Mouse (Mus musculus): ENCODE results near the gene Pecam1. TPM values are rescaled to one million over a fixed set of nuclear protein-coding genes. Genes with fewer than 3 reads are reported as not detected.

Gene Pecam1
- polyA plus RNA-seq, 1 experiment from 2014 or later: 52.0 TPM

- peaks cover 16% of the 10 kb centered on the region for H3K4me1 ChIP-seq (ENCODE audit: control insufficient read depth, insufficient read depth, low read length)
- ATAC-seq (replicated peaks; ENCODE audit: insufficient number of reproducible peaks, low FRiP score, low TSS enrichment): no peak
- H3K27ac ChIP-seq (ENCODE audit: low read depth, low read length): no peak overlapping the region
- 51% methylated on average over 7 of the region's 7 CpGs for WGBS (ENCODE audit: insufficient replicate concordance)
- no peak overlapping the region for H3K4me3 ChIP-seq (ENCODE audit: low read depth, low read length)
- no peaks in the 10 kb centered on the region for H3K36me3 ChIP-seq (ENCODE audit: control insufficient read depth, insufficient read depth, low read length)
- H3K27me3 ChIP-seq (ENCODE audit: control insufficient read depth, insufficient read depth, low read length): no peaks in the 10 kb centered on the region
- H3K9me3 ChIP-seq (replicated peaks; ENCODE audit: control insufficient read depth, low read length): no peaks in the 10 kb centered on the region
- H3K4me2 ChIP-seq: no peak overlapping the region
- H3K9ac ChIP-seq (ENCODE audit: low read depth, low read length): no peak overlapping the region
These were observed 82.1 kb downstream of the Pecam1 start for GRCm38 (mm10) chr11:106668336-106668735.

GRCm38 (mm10) chr11:106667855-106668254 lies 82.6 kb downstream of the Pecam1 start:
- Histone ChIP-seq H3K27ac (ENCODE audit: low read depth, low read length) (no peak overlapping the region), H3K4me2 (no peak overlapping the region), H3K4me3 (ENCODE audit: low read depth, low read length) (no peak overlapping the region), H3K27me3 (ENCODE audit: control insufficient read depth, insufficient read depth, low read length) (no peaks in the 10 kb centered on the region), H3K4me1 (ENCODE audit: control insufficient read depth, insufficient read depth, low read length) (peaks cover 16% of the 10 kb centered on the region), H3K36me3 (ENCODE audit: control insufficient read depth, insufficient read depth, low read length) (no peaks in the 10 kb centered on the region), H3K9ac (ENCODE audit: low read depth, low read length) (no peak overlapping the region), H3K9me3 (replicated peaks; ENCODE audit: control insufficient read depth, low read length) (no peaks in the 10 kb centered on the region)
- no peak for ATAC-seq (replicated peaks; ENCODE audit: insufficient number of reproducible peaks, low FRiP score, low TSS enrichment)
- WGBS (ENCODE audit: insufficient replicate concordance): 80% methylated on average over 11 of the region's 11 CpGs

- no peak overlapping the region for H3K9ac ChIP-seq (ENCODE audit: low read depth, low read length)
- H3K4me2 ChIP-seq: no peak overlapping the region
- H3K9me3 ChIP-seq (replicated peaks; ENCODE audit: control insufficient read depth, low read length): no peaks in the 10 kb centered on the region
- peaks cover 16% of the 10 kb centered on the region for H3K4me1 ChIP-seq (ENCODE audit: control insufficient read depth, insufficient read depth, low read length)
- no peak for ATAC-seq (replicated peaks; ENCODE audit: insufficient number of reproducible peaks, low FRiP score, low TSS enrichment)
- H3K27ac ChIP-seq (ENCODE audit: low read depth, low read length): no peak overlapping the region
- no peak overlapping the region for H3K4me3 ChIP-seq (ENCODE audit: low read depth, low read length)
- H3K27me3 ChIP-seq (ENCODE audit: control insufficient read depth, insufficient read depth, low read length): no peaks in the 10 kb centered on the region
- WGBS (ENCODE audit: insufficient replicate concordance): 77% methylated on average over 14 of the region's 14 CpGs
- H3K36me3 ChIP-seq (ENCODE audit: control insufficient read depth, insufficient read depth, low read length): no peaks in the 10 kb centered on the region
These were observed 83.8 kb downstream of the Pecam1 start for GRCm38 (mm10) chr11:106666470-106667107.

DNA sequence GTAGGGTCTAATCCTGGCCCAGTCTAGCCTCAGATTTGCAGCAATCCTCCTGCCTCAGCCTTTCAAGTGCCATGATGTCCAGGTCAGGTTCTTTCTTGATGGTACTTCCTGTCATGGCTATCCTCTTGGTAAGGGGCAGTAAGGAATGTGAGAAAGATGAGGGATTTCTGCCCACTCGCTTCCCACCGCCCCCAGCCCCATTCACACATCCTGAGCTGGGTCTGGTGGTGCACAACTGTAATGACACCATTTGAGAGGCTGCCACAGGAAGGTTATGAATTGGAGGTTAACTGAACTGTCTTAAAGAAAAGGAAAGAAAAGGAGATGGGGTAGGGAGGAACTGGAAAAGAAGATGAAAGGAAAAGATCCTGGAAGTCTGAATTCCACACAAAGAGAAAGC lies 84.6 kb downstream of the Pecam1 start:
- Histone ChIP-seq H3K4me3 (ENCODE audit: low read depth, low read length) (no peak overlapping the region), H3K4me2 (no peak overlapping the region), H3K27ac (ENCODE audit: low read depth, low read length) (no peak overlapping the region), H3K27me3 (ENCODE audit: control insufficient read depth, insufficient read depth, low read length) (no peaks in the 10 kb centered on the region), H3K36me3 (ENCODE audit: control insufficient read depth, insufficient read depth, low read length) (no peaks in the 10 kb centered on the region), H3K4me1 (ENCODE audit: control insufficient read depth, insufficient read depth, low read length) (peaks cover 16% of the 10 kb centered on the region), H3K9me3 (replicated peaks; ENCODE audit: control insufficient read depth, low read length) (no peaks in the 10 kb centered on the region), H3K9ac (ENCODE audit: low read depth, low read length) (no peak overlapping the region)
- WGBS (ENCODE audit: insufficient replicate concordance): 78% methylated on average over 2 of the region's 2 CpGs
- ATAC-seq (replicated peaks; ENCODE audit: insufficient number of reproducible peaks, low FRiP score, low TSS enrichment): no peak

DNA sequence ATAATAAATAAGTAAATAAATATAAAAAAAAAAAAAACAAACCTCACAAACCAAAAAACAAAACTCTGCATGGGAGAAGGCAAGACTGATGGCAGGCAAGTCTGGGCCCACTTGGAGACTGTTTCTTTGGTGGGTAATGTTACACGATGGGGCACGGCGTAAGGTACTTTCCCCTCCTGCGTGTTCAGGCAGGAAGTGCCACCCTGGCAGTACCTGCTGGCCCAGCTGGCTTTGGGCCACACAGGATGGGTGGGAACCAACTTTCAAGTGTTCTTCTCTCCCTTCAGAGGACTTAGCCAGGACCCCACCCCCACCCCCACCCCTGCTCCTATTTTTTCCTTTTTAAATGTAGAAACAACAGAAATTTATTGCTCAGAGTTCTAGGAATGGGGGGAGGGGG lies 85.1 kb downstream of the Pecam1 start:
- no peaks in the 10 kb centered on the region for H3K9me3 ChIP-seq (replicated peaks; ENCODE audit: control insufficient read depth, low read length)
- 78% methylated on average over 4 of the region's 4 CpGs for WGBS (ENCODE audit: insufficient replicate concordance)
- peaks cover 20% of the 10 kb centered on the region for H3K4me1 ChIP-seq (ENCODE audit: control insufficient read depth, insufficient read depth, low read length)
- H3K27ac ChIP-seq (ENCODE audit: low read depth, low read length): no peak overlapping the region
- no peaks in the 10 kb centered on the region for H3K36me3 ChIP-seq (ENCODE audit: control insufficient read depth, insufficient read depth, low read length)
- H3K27me3 ChIP-seq (ENCODE audit: control insufficient read depth, insufficient read depth, low read length): no peaks in the 10 kb centered on the region
- H3K4me2 ChIP-seq: no peak overlapping the region
- H3K4me3 ChIP-seq (ENCODE audit: low read depth, low read length): no peak overlapping the region
- ATAC-seq (replicated peaks; ENCODE audit: insufficient number of reproducible peaks, low FRiP score, low TSS enrichment): no peak
- no peak overlapping the region for H3K9ac ChIP-seq (ENCODE audit: low read depth, low read length)

DNA sequence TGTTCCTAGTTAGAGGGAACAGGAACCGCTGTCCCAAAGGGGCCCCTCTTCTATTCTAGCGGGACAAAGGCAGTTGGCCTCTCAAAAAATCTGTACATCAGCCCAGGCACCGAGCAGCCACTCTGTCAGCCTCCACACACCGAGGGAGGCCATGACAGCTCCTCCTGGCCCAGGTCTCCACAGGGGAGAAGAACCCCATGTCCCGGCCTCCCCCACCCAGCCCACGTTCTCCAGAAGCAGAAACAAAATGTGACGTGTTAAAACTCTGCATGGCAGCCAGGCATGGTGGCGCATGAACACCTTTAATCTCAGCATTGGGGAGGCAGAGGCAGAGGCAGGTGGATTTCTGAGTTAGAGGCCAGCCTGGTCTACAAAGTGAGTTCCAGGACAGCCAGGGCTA lies 85.7 kb downstream of the Pecam1 start:
- no peak overlapping the region for H3K27ac ChIP-seq (ENCODE audit: low read depth, low read length)
- no peak overlapping the region for H3K9ac ChIP-seq (ENCODE audit: low read depth, low read length)
- H3K4me2 ChIP-seq: no peak overlapping the region
- peaks cover 17% of the 10 kb centered on the region for H3K4me1 ChIP-seq (ENCODE audit: control insufficient read depth, insufficient read depth, low read length)
- ATAC-seq (replicated peaks; ENCODE audit: insufficient number of reproducible peaks, low FRiP score, low TSS enrichment): no peak
- H3K4me3 ChIP-seq (ENCODE audit: low read depth, low read length): no peak overlapping the region
- whole genome bisulfite sequencing (ENCODE audit: insufficient replicate concordance): 73% methylated on average over 8 of the region's 8 CpGs
- H3K36me3 ChIP-seq (ENCODE audit: control insufficient read depth, insufficient read depth, low read length): no peaks in the 10 kb centered on the region
- H3K27me3 ChIP-seq (ENCODE audit: control insufficient read depth, insufficient read depth, low read length): no peaks in the 10 kb centered on the region
- no peaks in the 10 kb centered on the region for H3K9me3 ChIP-seq (replicated peaks; ENCODE audit: control insufficient read depth, low read length)

GRCm38 (mm10) chr11:106663838-106664237 lies 86.6 kb downstream of the Pecam1 start:
- Histone ChIP-seq H3K4me3 (ENCODE audit: low read depth, low read length) (no peak overlapping the region), H3K27ac (ENCODE audit: low read depth, low read length) (no peak overlapping the region), H3K36me3 (ENCODE audit: control insufficient read depth, insufficient read depth, low read length) (no peaks in the 10 kb centered on the region), H3K9me3 (replicated peaks; ENCODE audit: control insufficient read depth, low read length) (no peaks in the 10 kb centered on the region), H3K9ac (ENCODE audit: low read depth, low read length) (no peak overlapping the region), H3K27me3 (ENCODE audit: control insufficient read depth, insufficient read depth, low read length) (no peaks in the 10 kb centered on the region), H3K4me1 (ENCODE audit: control insufficient read depth, insufficient read depth, low read length) (peaks cover 10% of the 10 kb centered on the region), H3K4me2 (no peak overlapping the region)
- ATAC-seq (replicated peaks; ENCODE audit: insufficient number of reproducible peaks, low FRiP score, low TSS enrichment): no peak
- 69% methylated on average over 6 of the region's 6 CpGs for WGBS (ENCODE audit: insufficient replicate concordance)

DNA sequence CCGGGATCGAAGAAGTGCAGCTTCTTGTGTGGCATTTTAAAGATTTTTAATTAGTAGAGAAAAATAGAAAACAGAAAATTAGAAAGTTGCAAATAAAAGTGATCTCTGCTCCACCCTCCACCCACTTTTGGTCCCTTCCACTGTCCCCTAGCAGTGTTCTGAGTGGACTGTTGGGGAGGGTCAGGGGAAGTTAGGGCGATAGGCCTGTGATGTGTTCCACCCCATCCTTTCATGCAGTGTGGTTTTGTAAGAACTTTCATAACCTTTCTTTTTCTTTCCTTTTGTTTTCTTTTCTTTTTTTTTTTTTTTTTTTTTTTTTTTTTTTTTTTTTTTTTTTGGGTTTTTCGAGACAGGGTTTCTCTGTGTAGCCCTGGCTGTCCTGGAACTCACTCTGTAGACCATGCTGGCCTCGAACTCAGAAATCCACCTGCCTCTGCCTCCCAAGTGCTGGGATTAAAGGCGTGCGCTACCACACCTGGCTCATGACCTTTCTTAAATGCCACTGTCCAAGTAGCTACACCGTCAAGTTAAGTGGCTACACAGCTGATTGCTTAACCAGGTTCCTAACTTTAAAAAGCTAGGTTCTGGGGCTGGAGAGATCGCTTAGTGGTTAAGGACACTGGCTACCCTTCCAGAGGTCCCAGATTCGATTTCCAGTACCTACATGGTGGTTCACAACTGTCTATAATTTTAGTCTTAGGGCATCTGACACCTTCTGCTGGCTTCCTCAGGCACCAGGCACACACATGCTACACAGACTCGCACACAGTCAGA lies 87.6 kb downstream of the Pecam1 start:
- H3K4me1 ChIP-seq (ENCODE audit: control insufficient read depth, insufficient read depth, low read length): peaks cover 14% of the 10 kb centered on the region
- H3K9me3 ChIP-seq (replicated peaks; ENCODE audit: control insufficient read depth, low read length): no peaks in the 10 kb centered on the region
- ATAC-seq (replicated peaks; ENCODE audit: insufficient number of reproducible peaks, low FRiP score, low TSS enrichment): no peak
- no peak overlapping the region for H3K9ac ChIP-seq (ENCODE audit: low read depth, low read length)
- no peak overlapping the region for H3K4me2 ChIP-seq
- no peaks in the 10 kb centered on the region for H3K27me3 ChIP-seq (ENCODE audit: control insufficient read depth, insufficient read depth, low read length)
- no peak overlapping the region for H3K4me3 ChIP-seq (ENCODE audit: low read depth, low read length)
- WGBS (ENCODE audit: insufficient replicate concordance): 81% methylated on average over 10 of the region's 11 CpGs
- H3K36me3 ChIP-seq (ENCODE audit: control insufficient read depth, insufficient read depth, low read length): no peaks in the 10 kb centered on the region
- no peak overlapping the region for H3K27ac ChIP-seq (ENCODE audit: low read depth, low read length)
